Mouse (Mus musculus) pancreas, adult 10 weeks (tissue): ENCODE data around the gene Noc3l. TPM values are rescaled to one million over a fixed set of nuclear protein-coding genes. Genes with fewer than 3 reads are reported as not detected.

Experiments used
- polyA plus RNA-seq: library from polyadenylated mRNA; stranded (reverse); fragments of 350-450 nt; fragmentation: Illumina TruSeq; extraction: RNeasy Lipid Tissue Mini Kit (QIAGEN cat#74804); gene quantifications from one replicate; pipeline ENCODE4 v1.2.3, GENCODE M21; 2015; ENCODE audit warnings: low read depth, low replicate concordance; ENCODE audit not compliant: insufficient read depth

Gene Noc3l
- polyA plus RNA-seq: 3.3 TPM

DNA sequence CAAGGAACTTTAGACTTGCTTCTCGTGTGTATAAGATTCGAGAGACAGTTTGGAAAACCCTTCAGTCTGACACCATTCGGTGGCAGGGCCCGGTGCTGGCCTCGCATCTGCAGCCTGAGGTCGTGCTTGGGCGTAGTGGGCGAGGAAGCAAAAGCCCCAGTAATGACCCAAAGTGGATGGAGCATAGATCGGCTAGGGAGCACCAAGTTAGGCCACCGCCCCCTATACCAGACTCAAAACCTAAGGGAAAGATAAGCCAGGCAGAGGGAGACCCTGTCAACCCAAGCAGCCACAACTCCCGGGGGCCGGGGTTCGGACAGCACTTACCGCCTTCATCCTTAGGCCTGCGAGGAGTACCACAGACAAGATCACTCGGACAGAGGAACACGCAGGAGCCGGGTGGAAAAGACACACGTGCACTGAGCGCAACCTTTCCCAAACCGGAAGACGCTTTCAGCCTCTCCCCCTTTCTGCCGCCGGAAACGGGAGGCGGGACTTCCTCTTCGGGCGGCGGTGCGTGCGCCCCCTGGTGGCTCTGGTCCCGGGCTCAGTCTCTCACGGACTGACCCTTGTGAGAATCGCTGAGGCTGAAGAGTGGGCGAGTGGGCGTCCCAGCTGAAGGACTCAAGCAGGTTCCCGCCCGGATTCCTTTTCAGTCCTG is at the start of gene Noc3l:
TSS of gene Noc3l (minus strand) at position 472 of the 661 bp plus-strand sequence.

GRCm38 (mm10) chr19:38836438-38837170 is 17.6 kb upstream of the Noc3l start, which contains the start of gene Tbc1d12:
Tbc1d12 (plus strand) TSS chr19:38836579.

Other genes with a start within 250 kb of the Noc3l start
- gene Tbc1d12, start 17.3 kb upstream of the Noc3l start, polyA plus RNA-seq: 1.2 TPM
- 0.31 TPM for gene Hells, start 111.7 kb upstream of the Noc3l start, polyA plus RNA-seq
- gene Cyp2c55, start 187.8 kb upstream of the Noc3l start, polyA plus RNA-seq: 0.41 TPM
- gene Cyp2c65, start 241.8 kb upstream of the Noc3l start, polyA plus RNA-seq: not detected